Mouse (Mus musculus) lung, postnatal 0 days (tissue): ENCODE data around the gene Siglec1.

Experiments used
- CTCF ChIP-seq: IDR thresholded peaks from 2 replicates; pipeline ENCODE4 v1.5.1; 2016; ENCODE audit warnings: antibody characterized with exemption, mild to moderate bottlenecking
- EP300 ChIP-seq: IDR thresholded peaks from 2 replicates; pipeline ENCODE4 v1.6.1; 2016; ENCODE audit warnings: antibody characterized with exemption, mild to moderate bottlenecking, control low read depth

GRCm38 (mm10) chr2:131084206-131084605 lies 2.4 kb downstream of the Siglec1 start:
- TF ChIP-seq CTCF (no peak), EP300 (no peak)
